Mouse (Mus musculus) CD4-positive helper T cell, adult 2 months (primary cell): ENCODE data around the gene Ltb4r1.
A peak's percentile ranks its signal among the peaks of the same experiment; 100 is the strongest.

Experiments used
- DNase-seq: peaks from one replicate; pipeline ENCODE4 v3.0.0-alpha.2; 2012; ENCODE audit warnings: low read depth, missing footprints, low spot score

The Ltb4r1 gene

GRCm38 (mm10) chr14:55765696-55766095, at the start of gene Ltb4r1:
Ltb4r1 (plus strand) TSS chr14:55765962.
- DNase-seq: peak; percentile 15

- no peak for DNase-seq
Observed at GRCm38 (mm10) chr14:55716271-55716670, 49.5 kb upstream of the Ltb4r1 start.

DNA sequence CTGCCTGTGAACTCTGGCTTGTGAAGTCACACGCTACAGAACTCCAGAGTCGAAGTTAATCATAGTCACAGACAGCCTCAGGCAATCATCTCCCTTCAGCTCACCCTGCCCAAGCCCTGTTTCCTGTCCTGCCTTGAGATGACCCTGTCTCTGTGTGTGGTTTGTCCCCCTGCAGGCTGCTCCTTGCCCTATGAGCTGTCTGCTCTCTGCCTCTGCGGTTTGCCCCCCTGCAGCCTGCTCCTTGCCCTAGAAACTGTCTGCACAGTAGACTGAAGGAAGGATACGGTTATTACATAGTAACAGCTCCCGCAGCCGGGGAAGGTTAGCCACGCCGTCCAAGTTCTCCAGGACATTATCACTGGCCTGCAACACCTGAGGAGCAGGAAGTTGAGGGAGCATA, 48.9 kb upstream of the Ltb4r1 start:
- DNase-seq: no peak

- DNase-seq: no peak
Observed at GRCm38 (mm10) chr14:55719737-55720136, 46.0 kb upstream of the Ltb4r1 start.

- no peak for DNase-seq
Observed at GRCm38 (mm10) chr14:55720666-55721065, 45.1 kb upstream of the Ltb4r1 start.

GRCm38 (mm10) chr14:55721076-55721475, 44.7 kb upstream of the Ltb4r1 start:
- DNase-seq: no peak

GRCm38 (mm10) chr14:55721700-55722437, 43.9 kb upstream of the Ltb4r1 start, which contains the start of gene Rabggta:
Rabggta (minus strand) TSS chr14:55722263.
- peak; percentile 96 for DNase-seq

GRCm38 (mm10) chr14:55722438-55722945, 43.3 kb upstream of the Ltb4r1 start:
- DNase-seq: no peak

GRCm38 (mm10) chr14:55723433-55723832, 42.3 kb upstream of the Ltb4r1 start:
- no peak for DNase-seq

- DNase-seq: peak; percentile 95
Observed at GRCm38 (mm10) chr14:55724411-55724871, 41.3 kb upstream of the Ltb4r1 start.

GRCm38 (mm10) chr14:55726261-55726660, 39.5 kb upstream of the Ltb4r1 start:
- no peak for DNase-seq

DNA sequence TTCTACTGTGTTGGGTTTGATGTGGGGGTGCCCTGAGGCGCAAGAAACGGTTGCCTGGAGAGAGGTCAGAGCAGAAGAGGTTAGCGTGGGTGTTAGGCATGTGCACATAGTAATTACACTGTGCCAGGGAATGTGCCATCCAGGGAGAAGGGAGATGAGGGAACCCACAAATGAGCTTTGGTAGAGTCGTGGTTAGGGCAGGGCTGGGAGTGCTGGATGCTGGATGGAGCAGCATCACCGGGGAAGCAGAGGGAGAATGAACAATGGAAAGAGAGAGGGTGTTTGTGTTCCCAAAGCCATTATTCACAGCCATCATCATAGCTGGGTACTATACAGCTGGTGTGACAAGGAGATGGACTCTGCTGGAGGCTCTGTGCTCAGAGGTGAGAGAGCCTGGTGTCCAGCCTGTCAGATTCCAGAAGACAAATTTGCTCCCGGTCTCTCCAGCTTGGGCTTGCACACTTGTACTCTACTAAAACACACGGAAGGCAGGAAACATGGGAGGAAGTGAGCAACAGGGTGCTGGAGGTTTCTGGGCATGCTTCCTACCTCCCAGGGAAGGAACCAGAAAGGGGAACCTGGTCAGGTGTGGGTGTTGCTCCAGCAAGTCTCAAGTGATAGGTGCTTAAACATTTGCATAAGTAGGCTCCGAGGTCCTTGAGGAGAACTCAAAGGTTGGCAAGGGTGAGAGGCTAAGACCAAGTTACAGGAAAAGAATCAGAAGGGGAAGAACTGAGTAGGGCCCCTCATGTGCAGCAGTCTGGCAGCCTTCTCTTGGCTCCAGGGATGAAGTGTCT, 37.7 kb upstream of the Ltb4r1 start:
- no peak for DNase-seq

DNA sequence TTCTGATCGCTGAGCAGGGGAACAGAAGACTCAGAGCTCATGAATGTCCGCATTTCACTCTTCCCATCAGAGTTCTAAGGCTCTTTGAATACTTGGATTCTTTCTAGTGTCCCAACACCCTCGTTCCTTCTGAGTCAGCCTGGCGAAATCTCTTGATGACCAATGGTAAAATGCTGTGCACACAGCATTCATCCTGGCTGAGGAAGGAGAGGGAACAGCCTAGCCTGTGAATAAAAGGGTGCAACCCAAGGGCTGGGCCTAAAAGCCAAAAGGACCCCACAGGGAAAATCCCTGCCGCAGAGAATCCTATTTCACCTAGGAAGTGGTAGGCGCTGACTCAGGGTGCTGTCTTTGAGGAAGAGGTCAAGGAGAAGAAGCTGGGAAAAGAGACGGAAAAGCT, 35.6 kb upstream of the Ltb4r1 start:
- DNase-seq: no peak

- no peak for DNase-seq
Observed at GRCm38 (mm10) chr14:55730531-55731032, 35.2 kb upstream of the Ltb4r1 start.

- no peak for DNase-seq
Observed at GRCm38 (mm10) chr14:55733889-55734288, 31.9 kb upstream of the Ltb4r1 start.

DNA sequence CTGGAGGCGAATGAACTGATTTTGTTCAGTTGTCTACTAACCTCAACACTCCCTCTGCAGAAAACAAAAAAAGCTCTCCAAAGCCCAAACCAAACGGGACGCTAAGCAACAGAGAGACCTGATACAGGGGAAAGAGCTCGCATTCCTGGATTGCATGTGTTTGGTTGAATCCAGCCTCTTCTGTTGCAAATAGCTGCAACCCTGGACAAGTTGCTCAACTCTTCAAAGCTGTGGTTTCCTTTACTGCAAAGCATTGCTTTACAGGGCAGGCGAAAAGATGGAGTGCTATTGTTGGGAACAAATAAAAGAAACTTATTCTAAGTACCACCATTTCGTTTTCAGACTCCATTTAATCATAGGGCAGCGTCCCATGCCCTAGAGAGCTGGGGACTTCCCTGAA, 30.9 kb upstream of the Ltb4r1 start:
- no peak for DNase-seq

DNA sequence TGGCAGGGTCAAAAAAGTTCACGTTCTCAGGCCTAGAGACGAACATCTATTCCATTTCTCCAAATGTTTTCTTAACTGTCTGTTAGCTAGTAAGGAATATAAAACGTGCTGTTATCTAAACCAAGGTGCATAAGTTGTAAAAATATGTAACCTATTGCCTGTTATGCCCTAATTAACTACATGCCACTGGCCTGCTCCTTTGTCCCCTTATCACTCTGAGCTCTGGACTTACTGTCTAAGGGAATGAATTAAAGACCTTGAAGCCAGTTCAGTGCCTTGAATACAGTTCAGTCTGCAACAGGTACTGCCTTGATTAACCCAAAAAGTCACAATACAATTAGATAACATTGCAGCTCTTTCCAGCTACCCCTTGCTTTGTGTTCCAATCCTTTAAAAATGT, 30.4 kb upstream of the Ltb4r1 start:
- DNase-seq: no peak

- DNase-seq: no peak
Observed at GRCm38 (mm10) chr14:55735758-55736157, 30.0 kb upstream of the Ltb4r1 start.

DNA sequence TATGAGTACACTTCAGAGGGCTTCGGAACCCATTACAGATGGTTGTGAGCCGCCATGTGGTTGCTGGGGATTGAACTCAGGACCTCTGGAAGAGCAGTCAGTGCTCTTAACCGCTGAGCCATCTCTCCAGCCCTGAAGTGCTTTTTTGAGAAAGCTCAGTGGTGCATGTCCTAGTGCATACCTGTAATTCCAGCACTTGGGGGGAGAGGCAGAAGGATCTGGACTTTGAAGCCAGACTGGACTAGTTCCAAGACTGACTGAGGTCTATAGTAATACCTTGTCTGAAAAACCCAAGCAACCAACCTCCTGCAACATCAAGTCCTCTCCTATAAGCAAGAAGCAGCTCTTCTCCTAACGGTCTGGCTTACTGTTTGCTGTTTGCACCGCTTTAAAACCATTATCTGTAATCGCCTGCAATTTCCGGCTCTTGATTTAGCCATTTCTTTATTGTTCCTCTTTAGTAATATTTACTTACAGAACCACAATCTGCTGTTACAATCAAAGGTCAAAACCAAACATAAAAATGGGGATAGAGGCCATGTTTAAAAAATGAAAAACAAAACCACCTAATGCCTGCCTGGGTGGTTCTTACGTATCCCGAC, 28.6 kb upstream of the Ltb4r1 start:
- DNase-seq: no peak

DNA sequence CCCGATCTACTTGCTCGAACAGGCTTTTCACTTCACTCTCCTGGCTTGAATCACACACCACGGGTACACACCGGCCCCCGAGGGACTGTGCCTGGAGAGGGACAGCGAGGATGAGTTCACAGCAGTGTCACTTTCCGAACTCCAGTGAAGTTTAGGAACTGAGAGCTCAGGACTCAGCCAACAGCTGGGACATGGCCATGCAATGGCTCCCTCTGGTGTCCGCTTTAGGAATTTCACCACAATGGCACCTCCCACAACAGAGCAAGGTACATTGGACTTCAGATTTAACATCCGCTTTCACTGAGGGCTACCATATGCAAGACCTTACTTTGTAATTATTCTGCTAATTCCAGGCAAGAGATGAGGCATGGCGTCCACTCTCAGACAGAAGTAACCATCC, 22.1 kb upstream of the Ltb4r1 start:
- DNase-seq: peak; percentile 87

DNA sequence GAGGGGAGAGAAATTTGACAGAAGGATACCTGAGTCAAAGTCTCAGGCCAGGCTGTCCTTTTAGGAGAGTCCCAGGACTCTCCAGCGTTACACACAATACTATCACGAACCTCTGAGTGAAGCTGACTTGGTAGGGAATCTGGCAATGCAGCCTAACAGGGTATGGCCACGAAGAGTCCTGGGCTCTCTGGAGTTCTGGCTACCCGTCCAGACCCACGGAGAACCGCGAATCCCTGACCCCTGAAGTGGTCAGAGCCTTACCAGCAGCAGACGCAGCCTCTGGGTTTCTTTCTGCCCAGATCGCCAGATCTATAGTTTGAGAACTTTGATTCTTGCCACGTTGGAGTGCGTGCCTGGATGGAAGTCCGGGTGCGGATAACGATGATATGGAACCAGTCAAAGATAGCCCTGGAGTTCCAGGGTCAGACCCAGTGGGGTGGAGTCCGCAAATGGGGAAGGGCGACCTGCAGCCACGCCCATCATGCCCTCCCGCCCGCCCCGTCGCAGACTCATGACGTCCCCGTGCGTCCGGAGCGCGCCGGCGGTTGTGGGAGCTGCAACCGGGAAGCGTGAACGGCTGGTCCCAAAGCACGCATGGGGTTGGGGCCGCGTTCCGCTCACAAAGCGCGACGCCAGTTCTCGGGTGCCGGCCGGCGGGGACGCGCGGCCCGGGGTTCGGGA, 20.4 kb upstream of the Ltb4r1 start, which contains the start of the genes Dhrs1 and Nop9:
Gene Dhrs1 (minus strand): TSS at position 511 of the 681 bp plus-strand sequence.
Gene Nop9 (plus strand): TSS at position 514 of the 681 bp plus-strand sequence.
- peak; percentile 90 for DNase-seq
